Mouse (Mus musculus) layer of hippocampus, postnatal 10 days (tissue): ENCODE data around the gene Casp4. TPM values are rescaled to one million over a fixed set of nuclear protein-coding genes. Genes with fewer than 3 reads are reported as not detected.

Experiments used
- DNase-seq, 2 experiments: peaks; one replicate each; pipeline ENCODE4 v3.0.0; 2021; ENCODE audit warnings: low spot score in 2 of 2
- long read RNA-seq: library from polyadenylated mRNA; stranded (forward); transcript quantifications from one replicate; pipeline ENCODE4 v2.0.0, GENCODE M21; 2023
- total RNA-seq, 2 experiments: library from RNA; stranded (reverse); gene quantifications; 2 replicates each; pipeline ENCODE4 v1.2.3; 2021

Casp4 gene
- under 1 TPM; 0.69 to 0.76 TPM for total RNA-seq
- long read RNA-seq, partial matches to known transcripts: 0 of 1 reads
- long read RNA-seq, other reads (novel, unspliced or antisense): 1 of 1 reads

DNA sequence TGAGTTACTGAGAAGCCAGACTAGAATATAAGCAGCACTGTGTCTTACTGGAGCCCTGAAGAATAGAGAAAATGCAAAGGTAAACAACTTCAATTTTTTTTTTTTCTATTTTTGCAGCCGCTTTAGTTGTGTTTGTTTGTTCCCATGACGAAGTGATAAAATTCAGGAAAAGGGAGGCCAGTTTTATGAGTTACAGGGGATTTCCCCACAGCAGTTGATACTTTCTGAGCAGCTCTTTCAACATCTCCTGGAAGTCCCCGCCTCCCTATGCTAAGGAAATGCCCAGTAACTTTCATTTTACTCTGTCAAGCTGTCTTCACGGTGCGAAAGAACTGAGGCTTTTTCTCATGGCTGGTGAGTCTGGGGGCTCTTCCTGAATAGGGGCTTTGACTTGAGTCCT lies at the start of gene Casp4:
TSS of gene Casp4 (plus strand) at position 268 of the 400 bp plus-strand sequence.
- DNase-seq: no peak

DNA sequence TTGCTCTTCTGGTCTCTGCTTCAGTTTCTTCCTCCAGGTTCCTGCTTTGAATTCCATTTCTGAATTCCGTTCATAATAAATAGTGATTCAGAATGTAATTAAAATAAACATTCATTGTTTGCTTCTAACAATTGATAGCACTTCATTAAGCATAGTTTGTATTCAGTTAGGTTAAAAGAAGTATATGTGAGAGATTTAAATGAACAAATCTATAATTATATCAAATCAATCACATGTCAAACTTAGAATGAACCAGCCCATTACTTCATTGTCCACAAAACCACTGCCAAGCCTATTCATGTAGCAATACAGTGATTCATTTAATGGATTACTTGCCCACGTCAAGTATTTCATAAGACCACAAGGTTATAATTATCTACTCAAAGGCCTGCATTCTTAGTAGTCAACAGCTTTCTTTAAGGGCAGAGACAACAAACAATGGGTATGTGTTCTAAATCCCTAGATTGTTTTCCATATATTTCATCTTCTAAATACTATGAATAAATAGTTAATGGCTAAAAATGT lies 44.6 kb upstream of the Casp4 start:
- no peak for DNase-seq

DNA sequence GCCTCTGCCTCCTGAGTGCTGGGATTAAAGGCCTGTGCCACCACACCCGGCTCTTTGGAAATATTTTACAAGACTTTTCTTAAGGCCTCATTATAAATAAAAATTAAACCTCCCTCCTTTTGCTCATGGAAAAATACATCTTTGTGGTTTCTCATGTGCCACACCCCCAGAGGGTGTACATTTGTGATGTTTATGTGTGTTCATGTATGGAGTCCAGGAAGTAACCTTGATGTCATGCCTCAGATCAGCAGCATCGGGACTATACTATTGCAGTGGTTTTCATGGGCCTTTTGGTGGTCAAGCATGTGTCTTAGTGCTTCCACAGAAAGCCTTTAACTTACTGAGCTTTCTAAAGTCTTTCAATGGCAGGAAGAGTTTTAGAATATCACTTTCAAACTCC lies 38.4 kb upstream of the Casp4 start:
- no peak for DNase-seq

DNA sequence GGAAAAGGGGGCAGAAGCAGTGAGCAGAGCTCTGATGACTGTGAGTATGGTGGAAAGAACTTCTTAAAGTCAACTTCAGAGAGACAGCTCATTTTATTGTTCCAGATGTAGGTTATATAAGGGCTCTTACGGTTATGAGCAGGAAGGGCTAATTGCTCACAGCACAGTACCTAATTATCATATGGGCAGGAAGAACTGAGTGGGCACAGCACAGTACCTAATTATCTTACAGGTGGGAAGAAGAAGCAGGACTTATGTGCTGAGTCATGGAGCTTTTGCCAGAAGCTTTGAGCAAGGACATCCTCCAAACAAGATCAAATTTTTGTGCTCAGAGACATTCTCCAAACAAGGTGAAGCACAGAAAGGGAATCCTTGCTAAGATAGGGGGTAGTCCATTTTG lies 37.7 kb upstream of the Casp4 start:
- no peak for DNase-seq

DNA sequence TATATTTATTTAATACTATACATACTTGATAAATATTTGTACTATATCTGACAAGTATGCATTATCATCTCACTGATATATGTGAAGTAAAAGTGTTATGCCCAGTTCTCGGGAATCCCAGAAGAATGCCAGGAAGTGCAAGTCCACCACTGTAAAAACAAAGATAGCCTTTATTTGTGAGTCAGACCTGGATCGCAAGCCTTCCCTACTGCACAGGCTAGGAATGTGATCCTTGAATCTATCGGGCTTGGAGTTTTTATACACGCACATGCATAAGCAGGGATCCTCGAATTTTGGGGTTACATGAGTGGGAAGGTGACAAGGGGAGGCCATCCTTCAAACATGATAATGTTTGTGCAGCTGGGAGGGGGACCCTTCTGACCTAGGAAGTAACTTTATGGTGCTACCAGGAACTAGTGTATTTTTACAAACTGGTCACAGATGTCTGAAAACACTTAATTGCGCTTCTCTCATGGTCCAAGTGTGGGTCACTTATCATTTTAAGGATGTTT lies 37.2 kb upstream of the Casp4 start:
- no peak for DNase-seq

DNA sequence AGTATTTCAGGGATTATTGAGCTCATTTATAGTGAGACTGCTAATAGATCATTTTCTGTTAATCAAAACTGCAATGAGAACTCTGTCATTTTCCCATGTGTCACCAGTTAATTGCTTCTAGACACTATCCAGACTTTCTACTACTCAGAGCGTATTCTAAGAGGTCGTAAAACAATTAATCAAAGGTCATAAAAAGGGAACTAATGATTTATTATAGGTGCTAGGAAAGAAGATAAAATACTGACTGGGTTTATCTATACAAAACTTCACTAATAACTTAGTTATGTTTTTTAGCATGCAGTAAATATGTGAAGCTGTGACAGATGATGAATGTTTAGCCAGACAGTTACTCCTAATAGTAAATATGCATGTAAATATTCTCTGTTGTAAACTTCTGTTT lies 22.6 kb upstream of the Casp4 start:
- DNase-seq: no peak

DNA sequence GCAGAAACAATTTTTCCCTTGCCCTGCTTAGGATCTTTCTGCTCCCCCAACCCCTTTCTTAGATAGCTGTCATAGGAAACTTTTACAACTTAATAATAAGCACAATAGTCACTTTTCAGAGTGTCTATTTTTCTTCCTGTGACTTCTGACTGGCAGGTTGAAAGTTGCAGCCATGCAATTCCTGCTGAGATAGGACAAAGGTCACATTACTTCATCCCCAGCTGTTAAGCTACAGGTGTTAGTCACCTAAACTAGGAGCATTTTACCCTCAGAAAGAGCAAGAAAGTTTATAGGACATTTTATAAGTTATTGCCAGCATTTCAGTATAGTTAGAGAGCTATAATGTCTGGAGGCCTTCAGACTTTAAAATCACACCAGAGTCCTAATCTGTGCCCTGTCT lies 22.0 kb upstream of the Casp4 start:
- no peak for DNase-seq

DNA sequence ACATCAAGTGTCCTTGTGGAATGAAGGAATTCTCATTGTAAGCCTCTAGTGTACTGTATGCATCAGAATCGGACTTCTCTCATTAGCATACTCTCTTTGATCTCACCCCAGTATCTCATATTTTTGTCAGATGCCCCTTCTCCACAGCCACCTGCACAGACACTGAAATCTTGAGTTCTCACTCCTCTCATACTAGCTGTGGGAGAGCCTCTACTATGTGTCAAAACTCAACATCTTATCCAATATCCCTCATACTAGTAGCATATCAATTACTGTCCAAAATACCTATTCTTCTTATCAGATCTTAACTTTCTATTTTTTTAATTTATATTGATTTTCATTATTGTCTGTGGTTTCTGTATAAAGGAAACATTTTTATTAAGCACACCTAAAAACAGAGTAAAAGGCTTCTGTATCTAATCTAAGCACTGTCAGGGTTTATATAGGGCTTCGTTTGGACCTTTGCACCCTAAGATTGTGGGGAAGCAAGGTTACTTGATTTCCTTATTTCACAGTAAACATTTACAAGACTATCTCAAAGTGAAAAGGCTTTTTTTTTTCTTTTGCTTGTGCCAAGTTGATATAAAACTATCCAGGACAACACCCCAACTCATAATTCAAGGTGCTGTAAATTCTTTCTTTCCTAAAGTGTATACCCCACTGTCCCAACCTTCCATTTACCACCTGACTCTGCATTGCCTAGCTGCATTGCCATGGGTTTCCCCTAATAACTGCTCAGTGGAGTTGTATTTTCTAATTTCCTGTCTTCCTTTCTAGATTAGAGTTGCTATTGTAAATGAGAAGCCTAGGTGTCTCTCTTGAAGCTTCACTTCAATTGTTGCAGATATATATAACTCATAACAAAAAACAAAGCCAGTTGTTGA lies 12.0 kb upstream of the Casp4 start:
- no peak for DNase-seq

DNA sequence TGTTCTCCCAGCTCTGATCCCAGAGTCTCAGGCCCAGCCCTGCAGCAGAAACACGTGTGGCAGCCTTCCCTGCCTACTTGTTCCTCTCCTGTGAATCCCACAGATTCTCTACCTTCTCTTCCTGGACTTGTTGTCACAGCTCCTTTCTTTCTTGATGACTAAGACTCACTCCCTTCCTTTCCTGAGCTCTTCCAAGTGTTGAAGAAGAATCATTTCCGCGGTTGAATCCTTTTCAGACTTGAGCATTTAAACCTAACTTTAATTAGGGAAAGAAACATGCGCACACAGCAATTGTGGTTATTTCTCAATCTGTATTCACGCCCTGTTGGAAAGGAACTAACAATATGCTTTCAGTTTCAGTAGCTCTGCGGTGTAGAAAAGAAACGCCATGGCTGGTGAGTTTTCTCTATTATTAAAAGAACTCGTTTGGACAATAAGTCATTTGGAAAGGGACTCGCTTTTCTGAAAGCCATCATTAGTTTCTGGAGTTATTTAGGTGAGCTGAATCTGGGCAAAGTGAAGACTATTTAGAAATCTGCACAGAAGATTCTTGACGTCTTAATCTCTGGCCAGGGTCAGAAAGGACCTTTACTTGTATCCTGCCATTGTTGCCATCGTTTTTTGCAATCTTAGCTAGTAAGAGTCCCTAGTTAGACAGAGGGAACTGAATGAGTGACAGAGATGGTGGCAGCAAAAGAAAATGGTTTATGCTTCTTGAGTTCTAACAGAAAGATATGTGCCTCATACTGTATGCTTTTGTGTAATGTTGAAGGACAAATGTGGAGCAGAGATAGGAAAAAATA lies 10.1 kb upstream of the Casp4 start, which contains the start of gene Casp1:
TSS of gene Casp1 (plus strand) at position 189 of the 803 bp plus-strand sequence.
- no peak for DNase-seq

DNA sequence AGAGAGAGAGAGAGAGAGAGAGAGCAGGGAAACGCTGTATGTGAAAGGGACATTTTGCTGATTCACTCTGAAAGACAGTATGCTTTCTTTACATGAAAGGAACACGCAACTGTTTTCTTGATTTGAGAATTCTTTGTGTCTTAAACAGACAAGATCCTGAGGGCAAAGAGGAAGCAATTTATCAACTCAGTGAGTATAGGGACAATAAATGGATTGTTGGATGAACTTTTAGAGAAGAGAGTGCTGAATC lies 9.6 kb upstream of the Casp4 start:
- no peak for DNase-seq

DNA sequence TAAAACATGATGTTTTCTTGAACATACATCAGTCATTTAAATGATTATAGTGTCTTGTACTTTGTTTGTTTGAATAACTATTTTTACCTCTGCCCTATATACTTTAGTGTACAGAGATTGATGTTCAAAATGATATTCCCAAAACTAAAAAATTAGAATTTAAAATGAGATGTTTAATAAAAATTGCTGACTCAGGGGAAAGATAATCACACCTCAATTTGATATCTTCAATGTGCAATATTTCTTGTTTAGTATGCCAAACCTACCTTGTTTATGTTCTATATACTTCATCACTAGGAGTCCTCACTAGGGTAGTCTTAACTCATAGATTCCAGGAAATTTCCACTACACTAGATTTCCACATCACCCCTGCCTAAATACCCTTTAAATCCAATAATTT lies 1.5 kb downstream of the Casp4 start:
- DNase-seq: no peak

DNA sequence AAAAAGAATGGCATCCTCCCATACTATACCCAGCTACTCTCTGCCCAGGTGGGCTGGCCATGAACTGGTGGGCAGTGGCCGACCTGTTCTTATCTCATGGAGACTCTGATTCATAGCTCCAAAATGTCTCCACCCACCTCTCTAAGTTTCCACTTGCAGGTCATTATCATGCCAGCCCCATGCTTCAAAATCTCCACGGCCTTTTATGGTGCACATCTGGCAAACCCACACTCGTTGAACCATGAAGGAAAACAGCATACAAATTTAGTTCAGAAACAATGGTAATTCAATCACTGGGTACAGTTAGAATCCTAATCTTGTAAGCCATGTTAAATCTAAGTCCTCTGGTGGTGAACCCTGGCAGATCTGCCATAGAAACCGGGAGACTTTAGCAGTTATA lies 2.8 kb downstream of the Casp4 start:
- DNase-seq: no peak

DNA sequence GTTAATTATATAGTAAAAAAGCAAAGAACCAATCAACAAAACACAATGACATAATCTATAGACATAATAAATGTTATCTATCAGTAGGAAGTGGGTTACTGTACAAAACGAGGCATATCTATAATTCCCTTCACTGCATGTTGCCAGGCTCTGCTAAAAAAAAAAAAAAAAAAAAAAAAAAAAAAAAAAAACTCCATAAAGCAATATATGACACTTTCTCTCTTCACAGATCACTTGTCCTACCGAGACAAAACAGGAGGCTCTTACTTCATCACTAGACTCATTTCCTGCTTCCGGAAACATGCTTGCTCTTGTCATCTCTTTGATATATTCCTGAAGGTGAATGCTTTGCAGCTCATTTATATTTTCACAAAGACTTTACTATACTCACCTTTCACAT lies 19.6 kb downstream of the Casp4 start:
- DNase-seq: no peak

DNA sequence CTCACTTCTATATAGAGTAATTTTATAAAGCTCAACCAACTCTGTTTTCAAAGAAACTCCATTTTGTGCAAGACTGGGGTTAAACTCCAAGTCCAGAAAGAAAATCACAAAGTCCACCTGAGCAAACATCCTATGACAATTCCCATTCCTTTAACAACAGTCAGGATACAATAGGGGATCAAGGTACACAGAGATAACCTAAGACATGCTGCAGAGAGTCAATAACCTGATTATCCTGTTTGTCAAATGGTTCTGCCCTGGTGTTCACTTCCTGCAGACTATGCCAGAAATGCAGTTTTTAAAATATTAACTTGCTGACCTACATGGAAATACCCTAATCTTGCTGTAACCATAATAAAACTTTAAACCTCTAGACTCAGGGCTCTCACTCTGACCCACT lies 23.8 kb downstream of the Casp4 start:
- DNase-seq: no peak

DNA sequence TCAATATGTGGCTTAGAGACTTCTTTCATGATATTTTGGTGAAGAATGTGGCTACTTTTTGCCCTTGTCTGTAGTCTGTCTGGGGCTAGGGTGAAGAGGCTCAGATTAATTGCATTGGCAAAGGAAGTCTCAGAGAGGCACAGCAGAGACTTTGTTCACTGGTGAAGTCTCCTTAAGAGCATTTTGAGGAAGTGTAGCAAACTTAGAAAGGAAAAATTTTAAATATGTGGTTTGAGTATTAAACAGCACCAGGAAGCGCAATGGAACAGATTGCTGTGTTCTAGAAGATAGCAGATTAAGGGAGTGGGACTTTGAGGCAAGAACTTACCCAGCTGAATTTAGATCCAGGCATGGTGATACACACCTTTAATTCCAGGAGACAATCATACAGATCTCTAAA lies 24.8 kb downstream of the Casp4 start:
- no peak for DNase-seq

DNA sequence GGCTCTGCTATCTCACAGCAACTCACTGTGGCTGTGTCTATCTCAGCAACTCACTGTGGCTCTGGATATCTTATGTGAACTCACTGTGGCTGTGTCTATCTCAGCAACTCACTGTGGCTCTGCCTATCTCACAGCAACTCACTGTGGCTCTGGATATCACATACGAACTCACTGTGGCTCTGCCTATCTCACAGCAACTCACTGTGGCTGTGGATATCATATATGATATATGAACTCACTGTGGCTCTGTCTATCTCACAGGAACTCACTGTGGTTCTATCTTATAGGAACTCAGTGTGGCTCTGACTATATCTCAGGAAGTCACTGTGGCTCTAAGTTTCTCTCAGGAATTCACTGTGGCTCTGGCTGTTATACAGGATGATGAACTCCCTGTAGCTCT lies 34.5 kb downstream of the Casp4 start:
- no peak for DNase-seq

DNA sequence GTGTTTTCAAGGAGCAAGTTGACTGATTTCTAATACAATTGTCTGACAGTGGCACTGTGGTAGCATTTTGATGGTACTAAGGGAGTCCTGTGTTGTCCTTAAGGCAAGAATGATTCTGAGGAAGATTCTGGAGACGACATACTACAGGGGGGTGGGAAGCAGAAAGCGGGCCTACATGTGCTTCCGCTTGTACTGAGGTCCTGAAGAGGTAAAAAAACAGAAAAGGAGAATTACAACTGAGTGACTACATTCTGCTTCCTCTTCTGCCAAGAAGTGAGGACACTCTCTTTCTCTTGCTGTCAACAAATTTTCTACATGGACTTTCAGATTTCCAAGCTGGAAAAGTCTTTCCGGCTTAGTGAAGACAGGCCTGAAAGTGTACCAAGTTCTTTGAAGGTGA lies 35.5 kb downstream of the Casp4 start:
- DNase-seq: no peak

DNA sequence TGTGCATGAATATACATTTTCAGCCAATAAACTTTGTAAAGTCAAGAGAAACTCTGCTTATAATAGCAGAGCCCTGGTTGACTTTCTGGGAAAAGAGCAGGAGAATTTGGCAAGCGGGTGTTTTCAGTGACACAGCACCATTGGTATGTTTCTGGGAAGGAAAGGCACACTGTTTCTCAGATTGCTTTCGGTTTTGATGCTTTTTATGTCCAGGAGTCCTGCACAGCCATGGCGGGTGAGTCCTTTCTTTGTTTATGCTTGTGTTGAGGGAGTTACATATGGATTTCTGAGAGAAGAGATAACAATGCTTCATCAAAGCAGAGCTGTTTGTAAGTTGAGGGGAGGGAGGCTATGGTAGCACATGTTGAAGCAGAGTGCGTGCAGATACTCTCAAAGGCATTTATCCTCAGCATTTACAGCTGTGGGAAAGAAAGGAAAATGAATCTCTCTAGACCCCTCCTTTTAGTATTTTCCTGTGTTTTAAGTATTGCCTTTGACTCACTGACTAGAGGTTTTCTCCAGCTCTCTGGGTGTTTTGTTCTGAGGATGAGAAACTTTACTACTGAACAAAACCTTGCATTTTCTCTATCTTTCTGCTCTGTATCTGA lies 36.8 kb downstream of the Casp4 start, which contains the start of gene Casp12:
TSS of gene Casp12 (plus strand) at position 140 of the 608 bp plus-strand sequence.
- no peak for DNase-seq

DNA sequence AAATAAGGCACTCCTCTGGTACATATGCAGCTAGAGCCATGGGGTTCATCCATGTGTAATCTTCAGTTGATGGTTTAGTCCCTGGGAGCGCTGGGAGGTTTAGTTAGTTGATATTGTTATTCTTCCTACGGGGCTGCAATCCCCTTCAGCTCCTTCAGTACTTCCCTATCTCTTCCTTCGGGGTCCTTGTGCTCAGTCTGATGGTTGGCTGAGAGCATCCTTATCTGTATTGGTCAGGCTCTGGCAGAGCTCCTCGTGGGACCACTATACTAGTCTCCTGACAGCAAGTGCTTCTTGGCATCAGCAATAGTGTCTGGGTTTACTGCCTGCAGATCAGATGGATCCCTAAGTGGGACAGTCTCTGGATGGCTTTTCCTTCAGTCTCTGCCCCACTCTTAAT lies 38.8 kb downstream of the Casp4 start:
- DNase-seq: no peak

DNA sequence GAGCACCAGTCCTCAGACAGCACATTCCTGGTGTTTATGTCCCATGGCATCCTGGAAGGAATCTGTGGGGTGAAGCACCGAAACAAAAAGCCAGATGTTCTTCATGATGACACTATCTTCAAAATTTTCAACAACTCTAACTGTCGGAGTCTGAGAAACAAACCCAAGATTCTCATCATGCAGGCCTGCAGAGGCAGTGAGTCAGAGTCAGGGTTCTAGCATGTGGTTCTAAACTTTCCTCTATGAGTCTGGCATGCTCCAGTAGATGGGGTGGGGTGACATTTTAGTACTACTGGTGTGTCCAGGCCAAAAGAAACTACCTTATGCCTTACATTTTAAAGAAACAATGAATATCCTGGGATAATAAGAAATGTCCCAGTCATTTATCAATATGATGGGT lies 45.0 kb downstream of the Casp4 start:
- DNase-seq: no peak

DNA sequence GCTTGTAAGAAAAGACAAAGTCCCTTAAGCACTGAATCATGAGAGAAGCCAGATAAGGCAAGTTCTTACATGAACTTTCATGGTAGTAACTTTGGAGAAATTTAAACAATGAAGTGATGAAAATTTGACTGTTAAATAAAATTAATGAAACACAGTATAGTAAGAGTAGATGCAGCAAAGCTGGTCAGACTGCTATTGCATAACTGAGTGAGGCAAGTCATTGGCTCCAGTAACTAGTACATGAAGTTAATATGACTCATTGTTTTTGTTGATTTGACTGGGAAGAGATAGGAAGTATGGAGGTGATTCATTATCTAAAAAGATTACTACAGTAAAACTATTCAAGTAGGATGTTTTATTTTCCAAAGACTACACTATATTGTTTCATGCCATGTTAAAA lies 48.2 kb downstream of the Casp4 start:
- DNase-seq: no peak
